In the genomic region with DNA sequence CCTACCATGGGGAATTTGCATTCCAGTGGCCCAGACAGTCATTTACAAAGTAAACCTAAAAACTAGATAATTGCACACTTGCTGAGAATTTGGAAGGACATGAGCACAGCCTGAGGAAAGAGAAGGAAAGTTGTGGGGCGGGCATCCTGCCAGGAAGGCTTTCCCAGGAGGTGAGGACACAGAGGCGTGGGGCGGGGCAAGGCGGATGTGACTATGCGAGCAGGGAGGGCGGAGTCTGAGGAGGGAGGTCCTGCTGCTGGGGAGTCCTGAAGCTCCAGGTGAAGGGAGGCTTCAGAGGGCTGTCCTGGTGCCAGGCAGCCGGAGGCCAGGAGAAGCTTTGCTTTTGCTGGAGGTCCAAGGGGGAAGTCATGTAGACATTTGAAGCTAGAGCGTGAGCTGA, we compare ENCODE assay signal across 10 mouse cellular contexts.
DNase-seq lines count a peak whose midpoint lies in the region; ATAC-seq lines count a peak whose summit lies in the region.
"Had no signal": no experiment of that assay in that cellular context is flagged by ENCODE, and none has a peak within 500 bp of the region (broad histone marks: within the 10 kb centered on the region; RNA-seq: fewer than 3 reads in every experiment).

No protein-coding gene starts in this region.

- no peaks in the 10 kb centered on the region for H3K27me3 ChIP-seq in kidney, embryonic 15.5 days
- no peaks in the 10 kb centered on the region for H3K27me3 ChIP-seq in forebrain, embryonic 14.5 days (replicated peaks; ENCODE audit: control insufficient read depth, insufficient read depth, low read length)
- no peaks in the 10 kb centered on the region for H3K27me3 ChIP-seq in forebrain, embryonic 12.5 days
- H3K27me3 ChIP-seq: heart, embryonic 15.5 days; limb, embryonic 12.5 days had no signal

- no peak for ATAC-seq in kidney, embryonic 15.5 days (replicated peaks; ENCODE audit: low FRiP score)
- no peak for ATAC-seq in forebrain, embryonic 14.5 days
- ATAC-seq in forebrain, embryonic 12.5 days (ENCODE audit: low FRiP score), result no peak

- no peaks in the 10 kb centered on the region for H3K4me1 ChIP-seq in kidney, embryonic 15.5 days
- peaks cover 6% of the 10 kb centered on the region; the same call in 1 of the 2 replicates for H3K4me1 ChIP-seq in forebrain, embryonic 14.5 days (ENCODE audit: control insufficient read depth, insufficient read depth, low read length)
- no peaks in the 10 kb centered on the region for H3K4me1 ChIP-seq in forebrain, embryonic 12.5 days

- H3K4me2 ChIP-seq in kidney, embryonic 15.5 days, result no peak overlapping the region
- H3K4me2 ChIP-seq in forebrain, embryonic 14.5 days (ENCODE audit: low read length), result no peak overlapping the region
- H3K4me2 ChIP-seq in forebrain, embryonic 12.5 days, result no peak overlapping the region
- H3K4me2 ChIP-seq: heart, embryonic 15.5 days; limb, embryonic 12.5 days had no signal

- H3K9me3 ChIP-seq in kidney, embryonic 15.5 days (replicated peaks), result no peaks in the 10 kb centered on the region
- H3K9me3 ChIP-seq in forebrain, embryonic 14.5 days (replicated peaks; ENCODE audit: control insufficient read depth, low read length), result no peaks in the 10 kb centered on the region
- H3K9me3 ChIP-seq in forebrain, embryonic 12.5 days, result no peaks in the 10 kb centered on the region
- H3K9me3 ChIP-seq: heart, embryonic 15.5 days; limb, embryonic 12.5 days had no signal

- no peak overlapping the region for H3K9ac ChIP-seq in kidney, embryonic 15.5 days
- H3K9ac ChIP-seq in forebrain, embryonic 14.5 days (ENCODE audit: low read length), result no peak overlapping the region
- no peak overlapping the region for H3K9ac ChIP-seq in forebrain, embryonic 12.5 days
- H3K9ac ChIP-seq: heart, embryonic 15.5 days; limb, embryonic 12.5 days had no signal

- no peak overlapping the region for H3K4me3 ChIP-seq in kidney, embryonic 15.5 days (replicated peaks)
- H3K4me3 ChIP-seq in forebrain, embryonic 14.5 days (ENCODE audit: low read depth, low read length), result no peak overlapping the region
- H3K4me3 ChIP-seq in forebrain, embryonic 12.5 days (replicated peaks), result no peak overlapping the region
- H3K4me3 ChIP-seq: heart, embryonic 15.5 days; limb, embryonic 12.5 days had no signal

- no peak overlapping the region for H3K27ac ChIP-seq in kidney, embryonic 15.5 days
- H3K27ac ChIP-seq in forebrain, embryonic 14.5 days (ENCODE audit: low read depth, low read length), result no peak overlapping the region
- H3K27ac ChIP-seq in forebrain, embryonic 12.5 days, result no peak overlapping the region
- H3K27ac ChIP-seq: heart, embryonic 15.5 days; limb, embryonic 12.5 days had no signal

- WGBS in kidney, embryonic 15.5 days, result 68% methylated on average over 8 of the region's 8 CpGs
- WGBS in forebrain, embryonic 14.5 days, result 58% methylated on average over 8 of the region's 8 CpGs
- 66% methylated on average over 8 of the region's 8 CpGs for WGBS in forebrain, embryonic 12.5 days

- DNase-seq in kidney, adult 18-20 months, result peak; percentile 18
- DNase-seq in adrenal gland, postnatal 36 days, result peak; percentile 15 to 70
- peak; percentile 25 to 57 for DNase-seq in kidney, postnatal 36 days
- peak; percentile 58 for DNase-seq in urinary bladder, adult 2 months (ENCODE audit: low spot score)
- no peak for DNase-seq in forebrain, embryonic 14.5 days (ENCODE audit: low spot score)
- no peak for DNase-seq in cerebellum, adult 9-10 months

- no peaks in the 10 kb centered on the region for H3K36me3 ChIP-seq in kidney, embryonic 15.5 days
- no peaks in the 10 kb centered on the region for H3K36me3 ChIP-seq in forebrain, embryonic 14.5 days (ENCODE audit: control insufficient read depth, insufficient read depth, low read length)
- no peaks in the 10 kb centered on the region for H3K36me3 ChIP-seq in forebrain, embryonic 12.5 days (replicated peaks)
- H3K36me3 ChIP-seq: heart, embryonic 15.5 days; limb, embryonic 12.5 days had no signal

Comparison
In these comparisons a context has a peak if more than half of its experiments do, and no peak if none do; other contexts are left out.
1. DNase-seq: peak in kidney, adult 18-20 months (single experiment), adrenal gland, postnatal 36 days (2 of 2), kidney, postnatal 36 days (2 of 2) and urinary bladder, adult 2 months (single experiment); none in forebrain, embryonic 14.5 days (single experiment) and cerebellum, adult 9-10 months (single experiment).